Mouse (Mus musculus) bone marrow macrophage, adult 2 months (primary cell): Measurements from ENCODE around the gene Tldc1. TPM values are rescaled to one million over a fixed set of nuclear protein-coding genes. Genes with fewer than 3 reads are reported as not detected.
A peak's percentile ranks its signal among the peaks of the same experiment; 100 is the strongest.

Experiments
- H3K27ac ChIP-seq: 2 replicates; pipeline ENCODE4 v1.5.1; 2012; ENCODE audit warnings: low read depth, low read length; ENCODE audit not compliant: insufficient read depth
- H3K4me1 ChIP-seq: 2 replicates; pipeline ENCODE4 v1.6.1; 2012; ENCODE audit warnings: low read length; ENCODE audit not compliant: control insufficient read depth, insufficient read depth
- H3K4me3 ChIP-seq: 2 replicates; pipeline ENCODE4 v1.5.1; 2012; ENCODE audit warnings: mild to moderate bottlenecking, low read length, moderate library complexity; ENCODE audit not compliant: insufficient read depth
- CTCF ChIP-seq: IDR thresholded peaks from 2 replicates; pipeline ENCODE4 v1.5.1; 2012; ENCODE audit warnings: low read depth, mild to moderate bottlenecking, low read length, moderate library complexity
- POLR2A ChIP-seq: IDR thresholded peaks from 2 replicates; pipeline ENCODE4 v1.6.1; 2012; ENCODE audit warnings: mild to moderate bottlenecking, low read depth, low read length, borderline replicate concordance
- polyA plus RNA-seq: library from polyadenylated mRNA; stranded (reverse); fragments of >200 nt; gene quantifications from 2 replicates; pipeline ENCODE4 v1.2.4, GENCODE M21; 2012; ENCODE audit not compliant: missing spikeins, insufficient read depth, insufficient read length

Tldc1 gene
- polyA plus RNA-seq, 1 experiment, result 5.4 TPM

- TF ChIP-seq POLR2A (no peak), CTCF (no peak)
- Histone ChIP-seq H3K4me1 (peaks cover 4% of the 10 kb centered on the region), H3K27ac (peak overlapping the region; percentile 26)
Measured at GRCm38 (mm10) chr8:119777765-119778164, 451 bp downstream of the Tldc1 start.

GRCm38 (mm10) chr8:119776668-119777245, 1.5 kb downstream of the Tldc1 start:
- H3K27ac ChIP-seq, result no peak overlapping the region
- TF ChIP-seq CTCF (no peak), POLR2A (no peak)
- H3K4me3 ChIP-seq, result no peak overlapping the region
- peaks cover 4% of the 10 kb centered on the region for H3K4me1 ChIP-seq

More at GRCm38 (mm10) chr8:119777765-119778164, 451 bp downstream of the Tldc1 start:
- H3K4me3 ChIP-seq, result peak overlapping the region; percentile 86

- TF ChIP-seq CTCF (no peak), POLR2A (no peak)
- Histone ChIP-seq H3K4me1 (no peaks in the 10 kb centered on the region), H3K4me3 (no peak overlapping the region), H3K27ac (no peak overlapping the region)
Measured at GRCm38 (mm10) chr8:119765761-119766444, 12.3 kb downstream of the Tldc1 start.

GRCm38 (mm10) chr8:119765311-119765710, 12.9 kb downstream of the Tldc1 start:
- H3K27ac ChIP-seq, result no peak overlapping the region
- no peaks in the 10 kb centered on the region for H3K4me1 ChIP-seq
- no peak overlapping the region for H3K4me3 ChIP-seq
- TF ChIP-seq POLR2A (no peak), CTCF (no peak)

- no peak overlapping the region for H3K4me3 ChIP-seq
- TF ChIP-seq POLR2A, result no peak
- no peak for TF ChIP-seq CTCF
- no peaks in the 10 kb centered on the region for H3K4me1 ChIP-seq
- no peak overlapping the region for H3K27ac ChIP-seq
Measured at GRCm38 (mm10) chr8:119762226-119763220, 15.7 kb downstream of the Tldc1 start.

- no peaks in the 10 kb centered on the region for H3K4me1 ChIP-seq
- TF ChIP-seq CTCF (no peak), POLR2A (no peak)
- no peak overlapping the region for H3K27ac ChIP-seq
- H3K4me3 ChIP-seq, result no peak overlapping the region
Measured at GRCm38 (mm10) chr8:119761692-119762091, 16.5 kb downstream of the Tldc1 start.

- Histone ChIP-seq H3K4me3 (no peak overlapping the region), H3K4me1 (no peaks in the 10 kb centered on the region), H3K27ac (no peak overlapping the region)
- TF ChIP-seq CTCF (no peak), POLR2A (no peak)
Measured at GRCm38 (mm10) chr8:119756538-119756937, 21.7 kb downstream of the Tldc1 start.

- Histone ChIP-seq H3K4me1 (no peaks in the 10 kb centered on the region), H3K27ac (no peak overlapping the region), H3K4me3 (peak overlapping the region; percentile 50)
- TF ChIP-seq CTCF (no peak), POLR2A (no peak)
Measured at GRCm38 (mm10) chr8:119756147-119756461, 22.1 kb downstream of the Tldc1 start.

GRCm38 (mm10) chr8:119755238-119756146, 22.7 kb downstream of the Tldc1 start:
- no peak for TF ChIP-seq CTCF
- TF ChIP-seq POLR2A, result no peak
- Histone ChIP-seq H3K4me3 (peak overlapping the region; percentile 50), H3K4me1 (no peaks in the 10 kb centered on the region), H3K27ac (no peak overlapping the region)
